In genomic region chr2:101762955-101763386, GRCm38 (mm10) we compare ENCODE assay signal across 8 mouse cellular contexts.
DNase-seq lines count a peak whose midpoint lies in the region; ATAC-seq and TF ChIP-seq lines count a peak whose summit lies in the region.

No protein-coding gene starts in this region.

- no peak for TF ChIP-seq POLR2A in lung, adult 2 months (IDR thresholded peaks at IDR 0.05; ENCODE audit: borderline replicate concordance, extremely low read depth, low read depth, low read length)

- H3K27ac ChIP-seq in lung, embryonic 14.5 days (ENCODE audit: low read depth): peak overlapping the region; percentile 26; the same call in 1 of the 2 replicates
- H3K27ac ChIP-seq in liver, embryonic 11.5 days (ENCODE audit: low read depth, low read length): peak overlapping the region; percentile 32; the same call in 1 of the 2 replicates
- H3K27ac ChIP-seq in stomach, embryonic 15.5 days: no peak overlapping the region

- no peak overlapping the region for H3K4me3 ChIP-seq in lung, embryonic 14.5 days (ENCODE audit: low read depth, low read length)
- H3K4me3 ChIP-seq in lung, adult 2 months (replicated peaks; ENCODE audit: extremely low read depth, low read depth, low read length): no peak overlapping the region
- H3K4me3 ChIP-seq in liver, embryonic 11.5 days (ENCODE audit: low read depth, low read length): no peak overlapping the region
- no peak overlapping the region for H3K4me3 ChIP-seq in stomach, embryonic 15.5 days (replicated peaks)

- ATAC-seq in lung, embryonic 14.5 days (ENCODE audit: insufficient read depth): peak; percentile 48
- ATAC-seq in liver, embryonic 11.5 days (replicated peaks; ENCODE audit: low FRiP score): 0 out of 2 replicates have a peak, but pooled peaks have one; percentile 37
- ATAC-seq in stomach, embryonic 15.5 days (ENCODE audit: insufficient read depth, low FRiP score, low read depth): 0 out of 2 replicates have a peak, but pooled peaks have one; percentile 19

- DNase-seq in lung, embryonic 14.5 days: peak; percentile 58
- no peak for DNase-seq in lung, adult 2 months
- peak; percentile 53 to 78 for DNase-seq in heart, adult 9 months (ENCODE audit: low spot score in 2 of 2)
- no peak for DNase-seq in liver, embryonic 11.5 days (ENCODE audit: low spot score)
- no peak for DNase-seq in cerebellum, adult 18-20 months
- no peak for DNase-seq in ovary, adult 18-20 months (ENCODE audit: low spot score)
- DNase-seq in cerebellum, postnatal 4 days (ENCODE audit: low spot score in 2 of 2): no peak

- no peak overlapping the region for H3K9ac ChIP-seq in lung, embryonic 14.5 days
- no peak overlapping the region for H3K9ac ChIP-seq in liver, embryonic 11.5 days (ENCODE audit: low read depth, low read length)
- no peak overlapping the region for H3K9ac ChIP-seq in stomach, embryonic 15.5 days

- no peaks in the 10 kb centered on the region for H3K27me3 ChIP-seq in lung, embryonic 14.5 days (ENCODE audit: insufficient read depth, low read length)
- H3K27me3 ChIP-seq in liver, embryonic 11.5 days (replicated peaks; ENCODE audit: control insufficient read depth, insufficient read depth, low read length): no peaks in the 10 kb centered on the region
- no peaks in the 10 kb centered on the region for H3K27me3 ChIP-seq in stomach, embryonic 15.5 days (replicated peaks)

- 43% methylated on average over 4 of the region's 4 CpGs for WGBS in lung, embryonic 14.5 days
- 40% methylated on average over 4 of the region's 4 CpGs for WGBS in lung, adult 2 months
- WGBS in liver, embryonic 11.5 days: 32% methylated on average over 4 of the region's 4 CpGs
- whole genome bisulfite sequencing in stomach, embryonic 15.5 days: 43% methylated on average over 4 of the region's 4 CpGs

- no peak for TF ChIP-seq CTCF in lung, embryonic 14.5 days (IDR thresholded peaks at IDR 0.05; ENCODE audit: low read depth)
- no peak for TF ChIP-seq CTCF in lung, adult 2 months (IDR thresholded peaks at IDR 0.05; ENCODE audit: insufficient read depth, low read length)

- no peak overlapping the region for H3K4me2 ChIP-seq in lung, embryonic 14.5 days
- H3K4me2 ChIP-seq in liver, embryonic 11.5 days: peak overlapping the region; percentile 20; the same call in 1 of the 2 replicates
- no peak overlapping the region for H3K4me2 ChIP-seq in stomach, embryonic 15.5 days

- H3K36me3 ChIP-seq in lung, embryonic 14.5 days (ENCODE audit: insufficient read depth): peaks cover 46% of the 10 kb centered on the region; the same call in 1 of the 2 replicates
- H3K36me3 ChIP-seq in liver, embryonic 11.5 days (ENCODE audit: control insufficient read depth, insufficient read depth, low read length): no peaks in the 10 kb centered on the region
- no peaks in the 10 kb centered on the region for H3K36me3 ChIP-seq in stomach, embryonic 15.5 days

- H3K9me3 ChIP-seq in lung, embryonic 14.5 days (ENCODE audit: low read depth, low read length): no peaks in the 10 kb centered on the region
- no peaks in the 10 kb centered on the region for H3K9me3 ChIP-seq in liver, embryonic 11.5 days (ENCODE audit: control insufficient read depth, low read length)
- H3K9me3 ChIP-seq in stomach, embryonic 15.5 days: no peaks in the 10 kb centered on the region

- H3K4me1 ChIP-seq in lung, embryonic 14.5 days (ENCODE audit: insufficient read depth): 0 out of 2 replicates have a peak, but pooled peaks cover 11% of the 10 kb centered on the region
- peaks cover 3% of the 10 kb centered on the region for H3K4me1 ChIP-seq in lung, adult 2 months (ENCODE audit: control insufficient read depth, insufficient read depth, low read length)
- peaks cover 12% of the 10 kb centered on the region for H3K4me1 ChIP-seq in liver, embryonic 11.5 days (replicated peaks; ENCODE audit: control insufficient read depth, insufficient read depth, low read length)
- H3K4me1 ChIP-seq in stomach, embryonic 15.5 days: 0 out of 2 replicates have a peak, but pooled peaks cover 4% of the 10 kb centered on the region

Comparison
In these comparisons a context has a peak if more than half of its experiments do, and no peak if none do; other contexts are left out.
1. DNase-seq: peak in lung, embryonic 14.5 days (single experiment) and heart, adult 9 months (2 of 2); none in lung, adult 2 months (single experiment), liver, embryonic 11.5 days (single experiment), cerebellum, adult 18-20 months (0 of 2), ovary, adult 18-20 months (single experiment) and cerebellum, postnatal 4 days (0 of 2).
2. Peak in every context shown above with its lines, with median percentiles within 50 percentile points of each other: ATAC-seq.